Mouse (Mus musculus) lung, embryonic 16.5 days (tissue): ENCODE results near the gene Pip5kl1. TPM values are rescaled to one million over a fixed set of nuclear protein-coding genes. Genes with fewer than 3 reads are reported as not detected.
A peak's percentile ranks its signal among the peaks of the same experiment; 100 is the strongest.

Experiments
- ATAC-seq: fragments of 200-750 bp; cut with Nextera tagmentation; 2 replicates; pipeline ENCODE4 v1.8.0; 2017; ENCODE audit warnings: low read depth, mild to moderate bottlenecking, moderate library complexity
- H3K27ac ChIP-seq: fragments of 300-500 bp; sonication (generic); 2 replicates; pipeline ENCODE4 v1.5.1; 2014; ENCODE audit warnings: mild to moderate bottlenecking, control low read depth, low read length
- H3K27me3 ChIP-seq: fragments of 300-500 bp; sonication (generic); 2 replicates; pipeline ENCODE4 v1.6.1; 2014; ENCODE audit warnings: low read depth, low read length, mixed read lengths; ENCODE audit not compliant: control insufficient read depth, insufficient read depth
- H3K36me3 ChIP-seq: fragments of 300-500 bp; sonication (generic); 2 replicates; pipeline ENCODE4 v1.6.1; 2014; ENCODE audit warnings: low read length; ENCODE audit not compliant: control insufficient read depth, insufficient read depth
- H3K4me1 ChIP-seq: fragments of 300-500 bp; sonication (generic); replicated peaks from 2 replicates; pipeline ENCODE4 v1.6.1; 2014; ENCODE audit warnings: low read length, mixed read lengths; ENCODE audit not compliant: control insufficient read depth, insufficient read depth
- H3K4me2 ChIP-seq: fragments of 300-500 bp; sonication (generic); 2 replicates; pipeline ENCODE4 v1.6.1; 2014; ENCODE audit warnings: low read depth, low read length, control low read depth
- H3K4me3 ChIP-seq: fragments of 300-500 bp; sonication (generic); 2 replicates; pipeline ENCODE4 v1.5.1; 2014; ENCODE audit warnings: mild to moderate bottlenecking, low read length, control low read depth
- H3K9ac ChIP-seq: fragments of 300-500 bp; sonication (generic); 2 replicates; pipeline ENCODE4 v1.6.1; 2014; ENCODE audit warnings: low read length, control low read depth
- H3K9me3 ChIP-seq: fragments of 300-500 bp; sonication (generic); 2 replicates; pipeline ENCODE4 v1.6.1; 2016; ENCODE audit warnings: low read length; ENCODE audit not compliant: control insufficient read depth
- WGBS: fragments of 180-500 bp; shearing (Covaris S2); extraction: QIAGEN DNeasy Blood & Tissue Kit; methylation state at CpG from one replicate; pipeline ENCODE4 v1.1.7; 2014; 5-methylcytosine and 5-hydroxymethylcytosine counted together
- polyA plus RNA-seq: library from polyadenylated mRNA; unstranded; fragments of >200 nt; fragmentation: Nextera tagmentation; extraction: Ambion mirVana; gene quantifications from 2 replicates; pipeline ENCODE4 v1.2.1, GENCODE M21; 2015

Pip5kl1 gene
- polyA plus RNA-seq, 1 experiment from 2014 or later: 0.34 TPM

DNA sequence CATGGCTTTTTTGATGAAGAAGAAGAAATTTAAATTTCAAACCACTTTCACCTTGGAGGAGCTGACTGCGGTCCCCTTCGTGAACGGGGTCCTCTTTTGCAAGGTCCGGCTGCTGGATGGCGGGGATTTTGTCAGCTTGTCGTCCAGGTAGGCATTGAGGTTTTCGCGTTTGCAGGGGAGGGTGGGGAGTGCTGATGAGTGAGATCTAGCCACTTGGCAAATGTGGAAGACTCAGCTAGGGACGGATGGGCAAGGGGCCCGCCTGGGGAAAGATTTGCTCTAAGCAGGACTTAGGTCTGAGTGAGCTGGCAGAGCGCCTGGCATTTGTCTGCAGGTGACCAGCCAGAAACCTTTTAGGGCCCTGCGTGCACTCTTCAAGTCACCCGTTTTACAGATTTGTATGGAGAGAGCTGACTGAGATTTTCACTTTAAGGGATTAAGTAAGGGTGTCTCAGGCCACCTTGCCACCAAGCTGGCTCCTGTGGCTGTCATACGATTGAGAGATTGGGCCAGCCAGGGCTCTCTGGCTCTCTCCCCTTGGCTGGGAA is 38.4 kb upstream of the Pip5kl1 start:
- Histone ChIP-seq H3K9me3 (no peaks in the 10 kb centered on the region), H3K27me3 (no peaks in the 10 kb centered on the region), H3K4me1 (peaks cover 61% of the 10 kb centered on the region), H3K27ac (peak overlapping the region; percentile 98), H3K36me3 (no peaks in the 10 kb centered on the region), H3K4me3 (peak overlapping the region; percentile 87), H3K9ac (peak overlapping the region; percentile 92), H3K4me2 (peak overlapping the region; percentile 87)
- no peak for ATAC-seq
- WGBS: under 1% methylated on average over 14 of the region's 14 CpGs

DNA sequence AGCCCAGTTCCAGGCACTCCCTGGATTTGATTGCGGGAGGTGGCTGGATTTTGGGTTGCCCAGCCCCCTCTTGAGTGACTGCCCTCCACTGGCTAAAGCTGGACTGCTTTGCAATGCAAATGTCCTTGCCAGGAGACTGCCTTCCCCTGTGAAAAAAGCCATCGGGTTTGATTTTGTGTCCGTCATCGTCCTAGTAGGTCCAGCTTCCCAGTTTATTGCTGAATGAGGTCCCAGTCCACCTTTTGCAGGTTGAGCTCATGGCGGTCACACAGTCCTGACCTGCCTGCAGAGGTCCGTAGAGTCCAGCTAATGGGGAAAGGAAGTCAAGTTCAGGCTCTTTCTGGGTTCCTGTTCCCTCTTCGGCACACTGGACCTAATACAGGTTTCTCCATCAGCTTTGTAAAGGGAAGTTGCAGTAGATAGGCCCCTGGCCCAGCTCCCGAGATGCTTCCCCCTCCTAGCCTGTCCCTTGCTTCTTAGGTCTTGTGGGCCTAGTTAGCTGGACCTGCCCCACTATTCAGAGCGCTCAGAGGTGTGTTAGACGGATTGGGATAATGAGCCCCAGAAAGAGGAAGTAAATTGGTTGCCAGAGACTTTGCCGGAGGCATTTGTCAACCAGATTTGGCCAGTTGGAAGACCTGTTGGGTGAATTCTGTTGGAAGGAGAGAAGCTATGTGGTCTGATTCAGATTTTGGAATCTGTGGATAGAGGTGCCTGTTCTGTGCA is 37.8 kb upstream of the Pip5kl1 start:
- Histone ChIP-seq H3K36me3 (no peaks in the 10 kb centered on the region), H3K4me3 (peak overlapping the region; percentile 87), H3K27me3 (no peaks in the 10 kb centered on the region), H3K4me1 (peaks cover 67% of the 10 kb centered on the region), H3K9ac (peak overlapping the region; percentile 92), H3K4me2 (peak overlapping the region; percentile 87), H3K27ac (peak overlapping the region; percentile 98), H3K9me3 (no peaks in the 10 kb centered on the region)
- WGBS: 3% methylated on average over 11 of the region's 11 CpGs
- ATAC-seq: no peak

DNA sequence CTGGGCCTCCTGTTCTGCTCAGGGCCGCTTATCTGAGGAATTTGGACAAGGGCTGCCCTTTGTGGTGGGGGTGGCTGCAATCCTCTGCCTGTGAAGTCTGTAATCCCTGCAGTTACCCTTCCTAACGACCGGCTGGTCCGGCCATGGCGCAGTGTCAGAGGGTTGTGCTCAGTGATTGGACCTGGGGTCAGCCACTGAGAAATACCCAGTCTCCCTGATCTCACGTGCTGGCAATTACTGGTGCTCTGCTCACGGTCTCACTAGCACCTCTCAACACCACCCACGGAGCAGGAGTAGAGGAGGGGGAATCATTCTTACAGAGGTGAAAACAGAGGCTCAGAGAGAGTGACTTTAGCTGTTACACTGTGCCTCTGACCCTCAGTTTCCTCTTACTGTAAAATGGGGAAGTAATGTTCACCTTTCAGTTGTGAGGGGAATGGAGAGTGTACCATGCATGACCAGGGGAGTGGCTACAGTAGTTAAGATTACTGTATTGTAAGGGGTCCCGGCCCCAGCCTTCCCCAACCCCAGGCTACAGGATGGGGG is 37.2 kb upstream of the Pip5kl1 start:
- 4% methylated on average over 9 of the region's 9 CpGs for WGBS
- Histone ChIP-seq H3K9ac (peak overlapping the region; percentile 92), H3K9me3 (no peaks in the 10 kb centered on the region), H3K4me2 (peak overlapping the region; percentile 87), H3K27me3 (no peaks in the 10 kb centered on the region), H3K27ac (peak overlapping the region; percentile 98), H3K4me3 (peak overlapping the region; percentile 87), H3K4me1 (peaks cover 68% of the 10 kb centered on the region), H3K36me3 (no peaks in the 10 kb centered on the region)
- no peak for ATAC-seq

DNA sequence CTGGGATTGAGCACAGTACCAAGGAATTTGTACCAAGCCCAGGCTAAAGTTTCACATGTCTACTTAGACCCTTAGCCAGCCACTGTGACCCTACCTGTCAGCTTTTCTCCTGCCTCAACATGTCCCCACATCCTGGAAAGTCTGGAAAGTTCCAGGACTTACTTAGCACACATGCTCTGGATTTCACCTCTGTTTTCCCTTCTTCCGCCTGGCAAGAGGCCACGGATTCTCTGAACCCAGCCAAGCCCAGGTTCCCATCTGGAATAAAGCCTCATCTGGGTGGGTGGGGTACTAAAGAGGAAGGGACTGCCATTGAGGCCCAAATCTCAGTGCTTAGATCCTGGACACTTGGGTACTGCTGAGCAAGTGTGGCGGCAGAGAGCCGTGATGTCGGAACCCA is 36.7 kb upstream of the Pip5kl1 start:
- no peak for ATAC-seq
- H3K9me3 ChIP-seq: no peaks in the 10 kb centered on the region
- H3K27ac ChIP-seq: peak overlapping the region; percentile 98
- H3K4me2 ChIP-seq: peak overlapping the region; percentile 87
- WGBS: 41% methylated on average over 5 of the region's 5 CpGs
- peak overlapping the region; percentile 87 for H3K4me3 ChIP-seq
- no peaks in the 10 kb centered on the region for H3K36me3 ChIP-seq
- no peaks in the 10 kb centered on the region for H3K27me3 ChIP-seq
- peaks cover 69% of the 10 kb centered on the region for H3K4me1 ChIP-seq
- H3K9ac ChIP-seq: peak overlapping the region; percentile 92

DNA sequence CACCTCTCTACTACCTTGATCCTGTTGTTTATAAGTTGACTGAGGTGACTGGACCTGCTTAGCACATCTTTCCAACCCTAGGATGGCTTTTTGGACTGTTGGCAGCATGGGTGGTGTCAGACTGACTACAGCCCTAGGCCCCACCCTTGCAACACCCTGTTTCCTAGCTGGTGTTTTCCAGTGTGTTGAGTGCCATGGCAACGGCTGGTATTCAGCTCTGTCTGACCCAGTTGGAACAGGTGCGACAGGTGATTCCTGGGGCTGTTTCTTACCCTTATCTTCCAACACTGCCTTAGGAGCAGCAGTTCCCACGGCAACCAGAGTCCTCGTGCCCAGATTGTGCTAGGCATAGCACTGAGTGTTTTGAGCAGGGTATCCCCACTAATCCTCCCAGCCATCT is 36.1 kb upstream of the Pip5kl1 start:
- WGBS: 47% methylated on average over 4 of the region's 4 CpGs
- H3K27me3 ChIP-seq: no peaks in the 10 kb centered on the region
- peaks cover 70% of the 10 kb centered on the region for H3K4me1 ChIP-seq
- peak overlapping the region; percentile 98 for H3K27ac ChIP-seq
- peak overlapping the region; percentile 87 for H3K4me3 ChIP-seq
- no peak for ATAC-seq
- H3K36me3 ChIP-seq: no peaks in the 10 kb centered on the region
- peak overlapping the region; percentile 92; the same call in 1 of the 2 replicates for H3K9ac ChIP-seq
- peak overlapping the region; percentile 87 for H3K4me2 ChIP-seq
- H3K9me3 ChIP-seq: no peaks in the 10 kb centered on the region

DNA sequence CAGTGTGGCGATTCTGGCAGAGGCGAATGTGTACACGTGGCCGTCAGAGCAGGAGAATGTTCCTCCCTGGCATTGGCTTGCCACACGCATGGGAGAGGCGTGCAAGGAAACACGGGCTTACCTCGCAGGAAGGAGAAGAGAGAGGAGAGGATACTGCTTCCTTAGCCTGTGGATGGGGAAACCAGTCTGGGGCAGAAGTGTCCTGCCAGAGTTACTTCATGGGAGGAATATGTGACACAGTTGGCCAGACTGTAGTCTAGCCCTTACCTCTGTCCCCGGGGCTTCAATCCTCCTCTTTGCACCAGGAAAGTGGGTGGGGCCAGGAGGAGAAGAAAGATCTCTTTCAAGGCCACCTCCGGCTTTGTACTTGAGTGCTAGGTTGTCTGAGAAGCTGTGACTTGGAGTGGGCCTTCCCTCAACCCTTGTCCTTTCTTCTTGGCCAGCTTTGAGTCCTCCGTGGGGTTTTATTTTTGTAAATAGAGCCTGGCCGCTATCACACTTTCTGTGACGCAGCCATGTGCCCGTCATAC is 35.1 kb upstream of the Pip5kl1 start:
- Histone ChIP-seq H3K9ac (peak overlapping the region; percentile 2; the same call in 1 of the 2 replicates), H3K4me1 (peaks cover 61% of the 10 kb centered on the region), H3K9me3 (no peaks in the 10 kb centered on the region), H3K36me3 (no peaks in the 10 kb centered on the region), H3K27me3 (no peaks in the 10 kb centered on the region), H3K27ac (peak overlapping the region; percentile 63), H3K4me2 (peak overlapping the region; percentile 18; the same call in 1 of the 2 replicates), H3K4me3 (no peak overlapping the region)
- ATAC-seq: no peak
- WGBS: 40% methylated on average over 14 of the region's 14 CpGs

DNA sequence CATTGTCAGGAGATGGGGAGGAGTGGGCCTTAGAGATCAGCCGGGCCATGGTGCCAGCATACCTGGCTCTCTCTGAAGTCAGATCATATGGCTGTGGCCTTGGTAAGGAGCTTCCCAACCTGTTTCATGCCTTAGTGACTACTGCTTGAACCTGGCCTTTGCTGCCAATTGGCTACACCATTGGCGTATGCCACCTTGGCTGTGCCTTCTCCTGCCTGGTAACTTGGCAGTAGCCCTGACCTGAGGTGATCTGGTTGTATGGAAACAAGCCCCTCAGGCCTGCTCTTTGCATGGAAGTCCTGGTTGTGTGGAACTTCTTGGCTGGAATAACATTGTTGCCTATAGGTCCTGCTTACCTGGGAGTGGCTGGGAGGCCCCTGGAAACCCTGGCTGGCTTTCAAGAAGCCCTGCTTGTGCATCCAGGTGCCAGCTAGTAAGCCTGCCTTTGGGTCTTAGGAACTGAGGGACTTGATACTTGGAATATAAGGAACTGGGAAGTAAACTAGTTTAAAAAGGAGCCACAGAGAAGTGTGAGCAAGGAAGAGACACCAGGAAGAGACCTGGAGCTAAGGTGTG is 33.2 kb upstream of the Pip5kl1 start:
- H3K9ac ChIP-seq: no peak overlapping the region; the same call in 1 of the 2 replicates
- H3K36me3 ChIP-seq: no peaks in the 10 kb centered on the region
- no peak overlapping the region for H3K4me3 ChIP-seq
- no peaks in the 10 kb centered on the region for H3K27me3 ChIP-seq
- peaks cover 56% of the 10 kb centered on the region for H3K4me1 ChIP-seq
- WGBS: 77% methylated on average over 2 of the region's 2 CpGs
- no peak for ATAC-seq
- H3K9me3 ChIP-seq: no peaks in the 10 kb centered on the region
- H3K27ac ChIP-seq: no peak overlapping the region
- H3K4me2 ChIP-seq: no peak overlapping the region

DNA sequence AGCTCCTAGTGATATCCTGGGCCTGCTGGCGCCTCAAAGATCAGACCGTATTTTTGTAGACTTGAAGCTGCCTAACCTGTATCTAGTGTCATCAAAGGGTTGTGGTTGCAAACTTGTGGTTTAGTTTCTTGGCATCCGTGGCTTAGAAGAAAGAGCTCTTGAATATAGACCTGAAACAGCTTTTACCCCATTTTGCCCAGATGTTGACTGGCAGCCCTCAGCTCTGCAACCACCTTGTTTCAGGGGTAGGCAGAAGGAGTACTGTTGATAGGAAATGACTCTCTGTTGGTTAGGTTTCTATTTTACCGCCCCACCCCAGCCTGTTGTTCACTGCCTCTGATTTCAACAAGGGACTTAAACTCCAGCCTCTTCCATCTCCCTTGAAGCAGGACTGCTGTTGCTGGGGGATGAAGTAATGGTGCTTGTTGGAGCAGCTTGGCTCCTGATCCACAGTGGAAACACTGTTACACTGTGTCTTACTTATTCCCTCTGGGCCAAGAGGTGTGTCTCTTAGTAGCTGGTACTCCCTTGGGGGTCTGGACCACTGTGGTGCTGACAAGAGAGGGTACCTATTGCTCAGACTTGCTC is 32.5 kb upstream of the Pip5kl1 start:
- no peak overlapping the region; the same call in 1 of the 2 replicates for H3K9ac ChIP-seq
- ATAC-seq: no peak
- no peaks in the 10 kb centered on the region for H3K9me3 ChIP-seq
- H3K4me3 ChIP-seq: no peak overlapping the region
- no peak overlapping the region for H3K4me2 ChIP-seq
- peaks cover 50% of the 10 kb centered on the region for H3K4me1 ChIP-seq
- no peaks in the 10 kb centered on the region for H3K27me3 ChIP-seq
- H3K27ac ChIP-seq: no peak overlapping the region
- no peaks in the 10 kb centered on the region for H3K36me3 ChIP-seq
- WGBS: 81% methylated on average over 4 of the region's 4 CpGs

DNA sequence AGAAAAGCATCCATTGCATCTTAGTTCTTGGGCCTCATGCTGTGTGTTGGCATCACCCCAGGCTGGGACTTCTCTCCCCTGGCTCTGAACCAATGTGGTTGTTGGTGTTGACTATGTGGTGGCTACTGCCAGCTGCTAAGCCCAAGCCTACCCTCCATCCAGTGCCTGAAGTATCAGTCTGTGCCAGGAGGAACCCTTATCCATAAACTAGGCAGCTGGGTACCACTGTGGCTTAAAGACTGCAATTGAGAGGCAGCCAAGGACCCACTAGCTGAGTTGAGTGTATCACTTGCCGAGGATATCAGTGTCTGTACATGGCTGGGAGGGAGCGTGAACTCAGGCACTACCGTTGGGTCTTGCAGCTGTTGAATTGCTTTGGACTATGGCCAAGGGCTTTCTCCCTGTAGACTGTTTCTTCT is 31.6 kb upstream of the Pip5kl1 start:
- Histone ChIP-seq H3K27me3 (no peaks in the 10 kb centered on the region), H3K36me3 (no peaks in the 10 kb centered on the region), H3K4me3 (no peak overlapping the region), H3K9ac (no peak overlapping the region), H3K4me2 (no peak overlapping the region), H3K4me1 (peaks cover 40% of the 10 kb centered on the region), H3K27ac (no peak overlapping the region; the same call in 1 of the 2 replicates), H3K9me3 (no peaks in the 10 kb centered on the region)
- 36% methylated on average over 3 of the region's 3 CpGs for WGBS
- ATAC-seq: no peak
